Comparison of ENCODE assay signal across 18 mouse cellular contexts in genomic region chr5:35600233-35600632, GRCm38 (mm10).
"Had no signal": no experiment of that assay in that cellular context is flagged by ENCODE, and none has a peak within 500 bp of the region (broad histone marks: within the 10 kb centered on the region; RNA-seq: fewer than 3 reads in every experiment).

No protein-coding gene starts in this region.

- DNase-seq: kidney, adult 9 months; kidney, postnatal 14 days; kidney, postnatal 4 days; left cerebral cortex, postnatal 4 days; liver, embryonic 13.5 days; lung, adult 2 months; lung, postnatal 36 days; retina, postnatal 1 day; right cerebral cortex, postnatal 25 days; thymus, adult 2 months; thymus, postnatal 14 days; thymus, postnatal 4 days had no signal

- ATAC-seq: midbrain, embryonic 13.5 days; midbrain, embryonic 16.5 days had no signal

- H3K9me3 ChIP-seq: liver, embryonic 13.5 days; midbrain, embryonic 10.5 days; midbrain, embryonic 13.5 days; neural tube, embryonic 13.5 days had no signal

- H3K27me3 ChIP-seq: liver, embryonic 13.5 days; megakaryocyte, embryonic 14.5 days; midbrain, embryonic 13.5 days; neural tube, embryonic 13.5 days had no signal

- H3K4me3 ChIP-seq: liver, embryonic 13.5 days; megakaryocyte, embryonic 14.5 days; midbrain, embryonic 10.5 days; midbrain, embryonic 13.5 days; myocyte; neural tube, embryonic 13.5 days had no signal

- H3K27ac ChIP-seq: liver, embryonic 13.5 days; midbrain, embryonic 10.5 days; midbrain, embryonic 13.5 days; neural tube, embryonic 13.5 days had no signal

- H3K9ac ChIP-seq: liver, embryonic 13.5 days; midbrain, embryonic 13.5 days; neural tube, embryonic 13.5 days had no signal

- H3K4me2 ChIP-seq: liver, embryonic 13.5 days; midbrain, embryonic 13.5 days; neural tube, embryonic 13.5 days had no signal

- H3K4me1 ChIP-seq: liver, embryonic 13.5 days; midbrain, embryonic 10.5 days; midbrain, embryonic 13.5 days; neural tube, embryonic 13.5 days had no signal
